Mouse (Mus musculus) cerebellum, postnatal 10 days (tissue): ENCODE data around the gene Sost.
"Not testable (repeated sequence)": the region's sequence is repeated elsewhere in the genome, so short reads cannot be mapped to it uniquely, and the experiment has no call there.

ENCODE experiments used
- DNase-seq, 2 experiments: peaks; one replicate each; pipeline ENCODE4 v3.0.0; 2021; ENCODE audit warnings: mixed read lengths in 2 of 2

Gene Sost

GRCm38 (mm10) chr11:101966965-101967614 is at the start of gene Sost:
TSS of gene Sost (minus strand) at chr11:101967015.
- no peak for DNase-seq

DNA sequence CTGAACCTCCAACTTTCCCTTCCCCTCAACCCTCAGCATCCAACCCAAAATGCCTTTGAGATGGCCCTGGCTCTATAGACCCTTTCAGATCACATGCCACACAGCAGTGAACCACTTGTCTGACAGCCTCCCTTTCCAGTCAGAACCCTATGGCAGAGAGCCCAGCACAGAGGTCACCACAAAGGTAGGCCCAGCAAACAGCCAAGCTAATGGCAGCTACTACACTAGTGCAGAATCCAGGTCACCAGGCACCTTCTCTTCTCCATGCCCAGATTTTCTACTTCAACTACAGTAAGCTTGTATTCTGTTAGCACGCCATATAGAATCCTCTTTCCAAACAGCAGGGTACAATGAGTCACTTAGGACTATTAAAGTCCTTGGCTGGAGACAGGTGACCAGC is 49.3 kb upstream of the Sost start:
- peak; percentile 60 to 69 for DNase-seq

- DNase-seq = no peak
These were observed 48.7 kb upstream of the Sost start for GRCm38 (mm10) chr11:102015472-102015871.

DNA sequence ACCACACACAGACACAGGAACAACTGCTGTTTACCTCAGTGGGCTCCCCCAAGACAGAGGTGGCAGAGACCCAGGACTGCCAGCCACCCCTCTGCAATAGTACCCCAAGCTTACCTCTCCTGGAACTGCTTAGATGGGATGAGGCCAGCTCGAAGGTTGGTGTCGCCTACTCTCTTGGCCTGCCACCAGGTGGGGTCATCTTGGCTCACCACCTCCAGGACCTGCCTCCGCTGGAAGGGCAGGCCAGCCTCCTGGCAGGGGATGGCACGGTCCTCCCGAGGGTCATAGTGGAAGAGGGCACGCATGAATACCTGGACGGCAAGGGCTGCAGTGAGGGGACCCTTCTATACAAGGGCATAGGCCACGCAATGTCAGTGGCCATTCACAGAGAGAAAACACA is 46.4 kb upstream of the Sost start:
- DNase-seq = peak in 1 of 2 experiments; percentile 48

- peak; percentile 70 for DNase-seq
These were observed 44.7 kb upstream of the Sost start for GRCm38 (mm10) chr11:102011510-102011909.

GRCm38 (mm10) chr11:102010140-102010539 is 43.3 kb upstream of the Sost start:
- peak; percentile 84 to 90 for DNase-seq

GRCm38 (mm10) chr11:102008954-102009637 is 42.3 kb upstream of the Sost start:
- no peak for DNase-seq

DNA sequence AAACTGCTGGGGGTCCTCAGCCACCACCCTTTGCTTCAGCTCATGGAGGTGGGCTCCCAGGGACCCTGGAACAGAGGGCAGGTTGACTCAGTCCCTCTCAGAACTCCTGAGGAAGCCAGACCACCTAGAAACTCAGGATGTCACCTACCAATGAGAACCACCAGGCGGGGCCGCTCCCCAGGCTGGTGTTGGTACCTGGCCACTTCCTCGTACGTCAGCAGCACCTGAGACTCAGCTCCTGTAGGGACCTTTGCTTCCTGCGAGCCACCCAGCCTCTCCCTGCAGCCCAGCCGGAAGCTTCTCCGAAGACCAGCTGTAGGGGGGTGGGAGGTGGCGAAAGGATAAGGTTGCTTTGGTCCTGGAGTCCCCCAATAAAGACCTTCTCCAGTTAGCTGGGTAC is 41.6 kb upstream of the Sost start:
- no peak for DNase-seq

DNA sequence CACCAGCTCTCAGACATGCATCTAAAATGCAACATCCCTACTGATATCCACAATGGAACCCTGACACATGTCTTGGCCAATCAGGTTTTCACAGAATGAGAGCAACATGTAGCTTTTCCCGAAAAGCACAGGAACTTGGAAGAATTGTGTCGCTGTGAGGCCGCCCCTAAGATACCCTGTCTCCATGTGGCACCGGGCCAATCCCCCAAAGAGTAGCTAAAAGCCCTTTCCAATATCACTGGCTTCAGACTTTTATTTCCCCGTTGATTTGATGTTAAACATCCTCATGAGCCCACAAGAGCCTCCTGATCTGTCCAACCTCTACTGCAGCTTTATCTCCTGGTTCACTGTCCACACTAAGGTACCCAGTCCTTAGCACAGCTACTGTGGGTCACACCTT is 39.9 kb upstream of the Sost start:
- peak; percentile 52 to 56 for DNase-seq

DNA sequence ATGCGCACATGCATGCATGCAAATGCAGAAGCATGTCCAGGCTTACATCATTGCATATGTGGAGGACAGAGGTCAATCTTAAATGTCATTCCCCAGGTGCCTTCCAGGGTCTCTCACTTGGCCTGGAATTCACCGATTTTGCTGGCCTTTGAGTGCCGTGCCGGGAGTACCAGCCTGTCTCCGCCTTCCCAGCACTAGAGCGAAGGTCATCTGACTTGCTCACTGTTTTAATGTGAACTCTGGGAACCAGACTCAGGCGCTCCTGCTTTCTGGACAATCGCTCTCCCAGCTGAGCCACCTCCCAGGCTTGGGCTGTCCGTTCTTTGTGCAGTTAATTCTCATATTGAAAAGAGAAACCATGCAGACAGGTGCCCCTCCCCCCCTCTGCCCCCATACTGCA is 39.5 kb upstream of the Sost start:
- peak in 1 of 2 experiments; percentile 41 for DNase-seq

DNA sequence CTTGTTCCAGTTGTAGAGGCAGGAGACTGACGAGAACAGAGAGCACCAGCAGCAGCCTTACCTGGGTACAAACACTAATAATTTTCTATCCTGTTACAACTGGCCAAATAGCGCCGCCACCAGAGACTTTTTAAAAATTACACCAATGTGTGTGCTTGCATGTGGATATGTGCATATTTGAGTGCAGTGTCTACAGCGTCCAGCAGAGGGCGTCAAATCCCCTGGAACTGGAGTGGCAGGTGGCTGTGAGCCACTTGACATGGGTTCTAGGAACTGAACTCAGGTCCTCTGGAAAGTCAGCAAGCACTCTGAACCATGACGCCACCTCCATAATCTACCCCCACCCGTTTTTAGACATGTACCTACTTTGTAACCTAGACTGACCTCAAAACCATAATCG is 37.4 kb upstream of the Sost start:
- peak in 1 of 2 experiments; percentile 66 for DNase-seq

DNA sequence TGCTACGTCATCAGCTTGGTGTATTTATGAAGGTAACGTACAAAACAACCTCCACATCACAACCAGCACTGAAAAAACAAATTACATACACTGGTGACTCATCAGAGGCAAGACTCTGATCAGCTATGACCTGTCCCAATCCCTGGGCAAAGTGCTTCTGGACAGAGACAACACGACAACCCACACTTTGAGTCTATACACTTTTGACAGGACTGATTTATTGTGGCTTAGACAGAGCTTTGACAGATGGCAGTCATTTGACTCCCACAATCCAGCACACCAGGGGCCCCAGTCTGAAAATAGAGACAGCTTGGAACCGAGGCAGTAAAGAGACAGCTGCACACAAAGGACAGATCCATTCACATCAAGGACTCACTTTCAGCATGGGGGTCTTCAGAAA is 32.7 kb upstream of the Sost start:
- DNase-seq = no peak

DNA sequence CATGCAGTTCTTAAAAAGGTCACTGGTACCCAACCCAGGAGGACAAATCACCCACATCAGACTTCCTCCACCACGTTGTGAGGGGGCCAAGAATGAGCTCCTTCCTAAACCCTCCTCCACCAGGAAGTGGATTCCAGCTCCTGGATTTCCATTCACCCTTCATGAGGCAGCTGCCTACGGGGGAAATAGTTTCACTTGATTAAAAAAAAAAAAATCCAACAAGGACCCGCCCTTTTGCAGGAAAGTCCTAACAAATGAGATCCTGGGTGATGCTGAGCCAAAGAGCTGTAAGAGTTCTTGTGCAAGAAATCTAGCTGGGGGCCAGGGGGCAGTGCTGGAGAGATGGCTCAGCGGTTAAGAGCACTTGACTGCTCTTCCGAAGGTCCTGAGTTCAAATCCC is 31.4 kb upstream of the Sost start:
- no peak for DNase-seq

DNA sequence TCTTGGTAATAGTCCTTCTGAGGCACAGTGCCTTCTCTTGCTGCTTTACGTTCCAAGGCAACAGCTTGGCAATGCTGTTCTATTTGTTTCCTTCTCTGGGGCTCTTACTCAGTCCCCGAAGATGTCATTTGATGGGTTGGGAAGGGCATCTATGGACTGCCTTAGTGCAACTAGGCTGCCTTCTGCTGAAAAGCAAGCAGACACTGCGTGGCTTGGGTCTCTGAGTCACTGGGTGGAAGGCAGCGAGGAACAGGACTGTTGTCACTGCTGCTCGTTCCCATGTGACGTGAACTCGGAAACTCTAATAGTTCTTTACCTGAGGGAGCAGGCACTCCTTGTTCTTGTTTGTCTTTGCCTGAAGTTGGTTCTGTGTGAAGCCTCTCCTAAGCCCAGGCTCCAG is 29.1 kb upstream of the Sost start:
- DNase-seq = no peak

DNA sequence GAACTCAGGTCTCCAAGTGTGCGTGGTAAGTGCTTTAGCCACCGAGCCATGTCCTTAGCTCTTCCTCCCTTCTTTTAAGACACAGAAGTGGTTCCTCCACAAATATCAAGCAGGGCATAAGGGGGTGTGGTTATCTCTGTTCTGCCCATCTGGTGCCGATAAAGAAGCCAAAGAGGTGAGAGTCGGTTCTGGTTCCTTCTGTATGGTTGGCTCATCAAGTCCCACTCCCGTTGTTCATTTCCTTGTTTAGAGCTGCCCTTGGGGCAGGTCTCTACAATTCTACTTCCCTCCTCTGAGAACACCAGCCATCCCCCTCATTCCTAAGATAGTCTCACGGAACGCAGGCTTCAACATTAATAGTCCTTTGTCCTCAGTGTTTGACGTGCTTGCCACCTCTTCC is 27.3 kb upstream of the Sost start:
- DNase-seq = peak; percentile 46 to 59

DNA sequence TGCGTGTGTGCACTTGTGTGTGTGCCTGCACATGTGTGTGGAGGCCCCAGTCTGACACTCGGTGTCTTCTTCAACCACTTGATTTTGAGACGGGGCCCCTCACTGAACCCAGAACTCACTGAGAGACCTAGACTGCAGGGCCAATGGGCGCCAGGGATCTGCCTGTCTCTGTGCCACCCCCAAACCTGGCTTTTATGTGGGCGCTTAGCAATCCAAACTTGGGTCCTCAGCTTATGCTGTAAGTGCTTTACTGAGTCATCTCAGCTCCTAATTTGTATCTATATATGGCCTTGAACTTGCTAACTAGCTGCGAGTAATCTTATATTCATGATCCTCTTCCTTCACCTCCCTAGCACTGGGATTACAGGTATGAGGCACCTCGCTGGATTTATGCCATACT is 25.6 kb upstream of the Sost start:
- DNase-seq = no peak

DNA sequence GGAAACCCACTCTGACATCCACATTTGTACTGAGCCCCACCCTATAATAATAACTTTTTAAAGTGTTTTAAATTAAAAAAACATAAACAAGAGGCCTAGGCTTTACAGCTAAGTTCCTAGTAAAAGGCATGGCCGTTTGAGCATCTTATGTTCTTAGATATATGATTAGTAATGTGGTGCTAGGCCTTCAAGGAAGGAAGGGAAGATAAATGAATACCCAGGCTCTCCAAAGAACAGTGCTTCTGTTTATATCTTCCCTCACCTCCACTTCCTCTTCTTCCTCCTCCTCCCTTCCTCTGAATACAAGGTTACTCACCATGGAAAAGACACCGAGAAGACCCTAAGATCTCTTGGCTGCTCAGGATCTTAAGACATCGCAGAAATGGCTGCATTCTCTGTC is 25.0 kb upstream of the Sost start:
- no peak for DNase-seq

DNA sequence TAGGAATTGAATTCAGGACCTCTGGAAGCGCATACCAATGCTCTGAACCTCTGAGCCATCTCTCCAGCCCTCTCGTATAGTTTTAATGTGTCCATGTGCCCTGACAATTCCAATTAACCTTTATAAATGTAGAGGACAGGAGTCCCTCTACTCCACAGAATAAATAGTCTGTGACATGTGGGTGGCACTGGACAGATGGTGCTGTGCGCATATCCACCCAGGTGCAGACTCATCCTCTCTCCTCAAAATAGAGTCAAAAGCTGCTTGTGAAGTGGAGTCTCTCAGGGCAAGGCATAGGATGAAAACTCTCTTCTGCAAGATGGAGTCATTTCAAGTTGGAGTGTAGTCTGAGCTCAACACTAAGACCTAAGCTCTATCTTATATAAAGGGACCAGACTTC is 23.4 kb upstream of the Sost start:
- DNase-seq = no peak

GRCm38 (mm10) chr11:101986913-101987312 is 20.1 kb upstream of the Sost start, which contains the start of gene Dusp3:
TSS of gene Dusp3 (minus strand) at chr11:101987013.
- no peak for DNase-seq

DNA sequence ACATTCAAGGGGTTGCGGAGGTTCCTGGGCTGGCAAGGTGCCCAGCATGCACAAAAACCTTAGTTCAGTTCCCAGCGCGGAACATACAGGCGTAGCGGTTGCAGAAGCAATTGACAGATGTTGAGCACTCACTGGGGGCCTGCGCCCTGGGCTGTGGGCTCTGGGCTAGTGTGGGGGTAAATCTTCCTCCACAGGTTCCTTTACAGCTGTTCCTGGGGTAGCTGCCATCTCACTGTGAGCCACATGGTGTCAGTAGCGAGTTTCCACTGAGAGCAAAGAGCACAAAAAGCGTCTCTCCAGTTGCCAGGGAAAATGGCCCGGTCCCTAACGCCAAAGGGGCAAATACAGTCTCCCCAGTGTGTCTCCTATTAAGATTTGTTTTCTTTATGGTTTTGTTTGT is 19.2 kb upstream of the Sost start:
- DNase-seq = peak; percentile 92

- DNase-seq = not testable (repeated sequence)
These were observed 18.6 kb upstream of the Sost start for GRCm38 (mm10) chr11:101985450-101985849.

DNA sequence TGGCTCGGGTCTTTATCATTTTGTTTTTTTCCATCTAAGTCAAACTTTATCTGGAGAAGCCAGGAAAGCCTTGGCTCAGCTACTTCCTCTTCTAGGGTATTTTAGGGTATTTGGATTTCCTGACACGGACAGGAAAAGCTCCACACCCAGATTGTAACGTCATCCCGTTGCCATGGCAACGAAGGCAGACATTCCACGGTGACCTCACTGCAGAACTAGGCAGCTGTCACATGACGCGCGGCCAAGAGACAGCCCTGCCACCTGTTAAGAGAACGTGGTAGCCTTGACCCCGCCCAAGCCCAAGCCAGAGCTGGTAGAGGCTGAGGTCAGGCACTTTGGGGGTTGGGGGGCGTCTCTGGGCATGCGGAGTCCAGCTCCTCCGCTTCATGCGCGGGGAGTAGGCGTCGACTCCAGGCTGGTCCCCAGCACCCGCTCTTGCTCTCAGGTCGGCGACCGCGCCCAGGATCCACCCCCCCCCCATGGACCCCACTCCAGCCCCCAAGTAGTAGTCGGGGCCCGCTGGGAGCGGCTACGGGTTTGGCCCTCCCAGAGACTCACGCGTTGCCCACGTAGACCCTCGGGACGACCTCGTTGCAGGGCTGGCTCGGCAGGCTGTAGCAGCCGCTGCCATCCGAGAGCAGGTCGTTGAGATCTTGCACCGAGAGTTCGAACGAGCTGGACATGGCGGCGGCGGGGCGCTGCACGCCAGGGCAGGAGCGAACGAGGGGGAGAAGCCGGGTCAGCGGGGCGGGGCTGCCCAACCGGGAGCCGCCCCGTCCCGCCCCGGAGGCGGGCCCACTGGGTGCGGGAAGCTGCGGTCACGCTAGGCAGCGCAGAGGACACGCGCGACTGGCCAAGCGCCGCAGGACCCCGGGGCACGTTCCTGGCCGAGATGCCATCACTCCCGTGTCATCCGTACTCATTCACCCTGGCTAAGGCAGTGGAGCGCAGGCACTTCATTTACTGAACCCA is 17.5 kb upstream of the Sost start, which contains the start of gene Cfap97d1:
TSS of gene Cfap97d1 (plus strand) at position 226 of the 972 bp plus-strand sequence.
- peak; percentile 97 for DNase-seq

DNA sequence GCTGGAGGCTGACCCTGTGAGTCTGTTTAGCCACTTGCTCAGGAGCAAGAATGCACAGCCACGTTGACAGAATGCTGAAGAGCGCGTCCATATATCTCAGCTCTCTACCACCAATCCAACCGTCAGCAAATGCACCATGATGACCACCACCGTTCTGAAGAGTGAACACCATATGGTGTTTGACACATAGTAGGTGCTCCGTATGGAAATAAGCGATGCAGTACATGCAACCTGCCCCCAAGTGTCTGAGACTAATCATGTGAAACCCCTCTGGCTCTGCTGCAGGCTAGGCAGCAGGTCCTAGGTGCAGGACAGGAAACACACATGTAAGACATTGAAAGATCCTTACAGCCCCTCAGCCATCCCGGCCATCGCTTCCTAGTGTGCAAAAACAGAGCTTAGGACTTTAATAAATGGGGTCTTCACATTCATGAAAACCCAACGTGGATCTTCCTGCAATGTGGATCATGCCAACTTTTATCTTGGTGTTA is 16.7 kb upstream of the Sost start:
- no peak for DNase-seq
